Mouse (Mus musculus) Muller cell, postnatal 12 days (primary cell): ENCODE results near the gene Atxn1.

Experiments used
- DNase-seq: peaks from one replicate; pipeline ENCODE4 v3.0.0-alpha.2; 2015; ENCODE audit errors: inconsistent ontology term

Gene Atxn1

GRCm38 (mm10) chr13:45863779-45864178 is 101.0 kb downstream of the Atxn1 start:
- DNase-seq, result no peak

- no peak for DNase-seq
These were observed 102.8 kb downstream of the Atxn1 start for GRCm38 (mm10) chr13:45861885-45862605.

GRCm38 (mm10) chr13:45861098-45861580 is 103.7 kb downstream of the Atxn1 start:
- DNase-seq, result peak; percentile 51

- DNase-seq, result no peak
These were observed 105.6 kb downstream of the Atxn1 start for GRCm38 (mm10) chr13:45859081-45859709.

GRCm38 (mm10) chr13:45857416-45857815 is 107.4 kb downstream of the Atxn1 start:
- no peak for DNase-seq

- no peak for DNase-seq
These were observed 110.3 kb downstream of the Atxn1 start for GRCm38 (mm10) chr13:45854531-45854930.

- no peak for DNase-seq
These were observed 111.1 kb downstream of the Atxn1 start for GRCm38 (mm10) chr13:45853691-45854090.

- no peak for DNase-seq
These were observed 112.5 kb downstream of the Atxn1 start for GRCm38 (mm10) chr13:45852288-45852687.

- DNase-seq, result no peak
These were observed 113.1 kb downstream of the Atxn1 start for GRCm38 (mm10) chr13:45851746-45852145.

GRCm38 (mm10) chr13:45851156-45851555 is 113.7 kb downstream of the Atxn1 start:
- DNase-seq, result no peak

- DNase-seq, result no peak
These were observed 114.4 kb downstream of the Atxn1 start for GRCm38 (mm10) chr13:45850181-45850974.

GRCm38 (mm10) chr13:45849145-45850023 is 115.4 kb downstream of the Atxn1 start:
- no peak for DNase-seq

- DNase-seq, result no peak
These were observed 122.2 kb downstream of the Atxn1 start for GRCm38 (mm10) chr13:45842511-45843055.

- peak; percentile 72 for DNase-seq
These were observed 124.9 kb downstream of the Atxn1 start for GRCm38 (mm10) chr13:45839901-45840300.

- DNase-seq, result peak; percentile 47
These were observed 127.1 kb downstream of the Atxn1 start for GRCm38 (mm10) chr13:45837609-45838220.

GRCm38 (mm10) chr13:45836377-45837054 is 128.3 kb downstream of the Atxn1 start:
- no peak for DNase-seq

- DNase-seq, result no peak
These were observed 130.5 kb downstream of the Atxn1 start for GRCm38 (mm10) chr13:45834300-45834699.

GRCm38 (mm10) chr13:45832695-45833350 is 132.0 kb downstream of the Atxn1 start:
- no peak for DNase-seq

- no peak for DNase-seq
These were observed 135.4 kb downstream of the Atxn1 start for GRCm38 (mm10) chr13:45829341-45829936.
